Mouse (Mus musculus) kidney, adult 11 months (tissue): ENCODE measurements around the gene Gm21293.
"Not testable (repeated sequence)": the region's sequence is repeated elsewhere in the genome, so short reads cannot be mapped to it uniquely, and the experiment has no call there.

Source experiments
- DNase-seq: peaks from one replicate; pipeline ENCODE4 v3.0.0; 2022

Gene Gm21293

DNA sequence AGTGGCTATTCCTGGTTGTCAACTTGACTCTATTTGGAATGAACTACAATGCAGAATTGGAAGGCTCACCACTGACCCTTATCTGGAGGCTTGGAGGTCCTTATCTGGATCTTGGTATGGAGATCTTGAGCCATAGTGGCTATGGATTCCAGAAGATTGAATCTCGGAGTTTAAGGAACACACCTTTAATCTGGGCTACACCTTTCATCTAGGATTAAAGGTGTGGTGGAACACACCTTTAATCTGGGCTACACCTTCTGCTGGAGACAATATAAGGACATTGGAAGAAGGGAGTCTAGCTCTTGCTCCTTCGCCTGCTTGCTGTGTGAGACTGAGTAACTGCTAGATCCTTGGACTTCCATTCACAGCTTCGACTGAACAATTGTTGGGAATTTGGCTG, at the start of gene Gm21293:
TSS of gene Gm21293 (plus strand) at position 301 of the 400 bp plus-strand sequence.
- not testable (repeated sequence) for DNase-seq

DNA sequence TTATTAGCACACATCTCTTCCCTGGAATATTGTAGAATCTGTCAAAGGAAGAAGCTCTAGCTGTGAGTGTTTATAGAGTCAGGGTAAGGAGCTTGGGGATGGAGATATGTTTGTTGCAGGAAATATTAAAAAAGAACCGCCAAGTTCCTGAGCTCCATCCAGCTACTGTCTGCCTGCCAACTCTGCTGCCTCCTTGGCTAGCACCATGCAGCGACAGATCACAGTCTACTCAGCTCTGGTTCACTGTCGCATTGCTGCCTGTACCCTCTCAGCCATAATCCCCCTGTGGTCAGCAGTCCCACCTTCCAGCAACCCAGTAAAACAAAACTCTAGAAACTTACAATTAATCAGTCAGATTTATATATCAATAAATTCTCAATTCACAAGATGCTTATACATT, 32.7 kb upstream of the Gm21293 start:
- DNase-seq = no peak

DNA sequence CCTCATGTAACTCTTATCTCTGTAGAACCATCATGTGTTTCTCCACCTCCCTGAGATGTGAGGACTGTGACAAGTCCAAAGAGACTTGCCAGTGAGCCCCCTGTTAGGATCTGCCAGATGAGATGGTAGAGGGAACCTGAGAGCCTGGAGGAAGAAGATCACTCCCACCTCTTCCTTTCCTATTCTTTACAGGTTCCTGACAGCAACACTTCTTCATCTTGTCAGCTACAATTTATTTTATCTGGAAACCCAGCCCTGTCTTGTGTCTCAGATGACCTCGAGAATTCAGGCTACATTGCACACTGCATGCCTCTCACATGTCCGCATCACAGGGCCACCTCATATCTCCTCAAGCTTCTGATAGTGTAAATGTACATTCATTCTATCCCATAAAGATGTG, 24.5 kb upstream of the Gm21293 start:
- no peak for DNase-seq

DNA sequence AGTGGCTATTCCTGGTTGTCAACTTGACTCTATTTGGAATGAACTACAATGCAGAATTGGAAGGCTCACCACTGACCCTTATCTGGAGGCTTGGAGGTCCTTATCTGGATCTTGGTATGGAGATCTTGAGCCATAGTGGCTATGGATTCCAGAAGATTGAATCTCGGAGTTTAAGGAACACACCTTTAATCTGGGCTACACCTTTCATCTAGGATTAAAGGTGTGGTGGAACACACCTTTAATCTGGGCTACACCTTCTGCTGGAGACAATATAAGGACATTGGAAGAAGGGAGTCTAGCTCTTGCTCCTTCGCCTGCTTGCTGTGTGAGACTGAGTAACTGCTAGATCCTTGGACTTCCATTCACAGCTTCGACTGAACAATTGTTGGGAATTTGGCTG, 8.4 kb downstream of the Gm21293 start, which contains the start of gene Gm6763:
TSS of gene Gm6763 (plus strand) at position 301 of the 400 bp plus-strand sequence.
- not testable (repeated sequence) for DNase-seq

DNA sequence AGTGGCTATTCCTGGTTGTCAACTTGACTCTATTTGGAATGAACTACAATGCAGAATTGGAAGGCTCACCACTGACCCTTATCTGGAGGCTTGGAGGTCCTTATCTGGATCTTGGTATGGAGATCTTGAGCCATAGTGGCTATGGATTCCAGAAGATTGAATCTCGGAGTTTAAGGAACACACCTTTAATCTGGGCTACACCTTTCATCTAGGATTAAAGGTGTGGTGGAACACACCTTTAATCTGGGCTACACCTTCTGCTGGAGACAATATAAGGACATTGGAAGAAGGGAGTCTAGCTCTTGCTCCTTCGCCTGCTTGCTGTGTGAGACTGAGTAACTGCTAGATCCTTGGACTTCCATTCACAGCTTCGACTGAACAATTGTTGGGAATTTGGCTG, 16.9 kb downstream of the Gm21293 start, which contains the start of gene Gm8764:
TSS of gene Gm8764 (plus strand) at position 301 of the 400 bp plus-strand sequence.
- not testable (repeated sequence) for DNase-seq

DNA sequence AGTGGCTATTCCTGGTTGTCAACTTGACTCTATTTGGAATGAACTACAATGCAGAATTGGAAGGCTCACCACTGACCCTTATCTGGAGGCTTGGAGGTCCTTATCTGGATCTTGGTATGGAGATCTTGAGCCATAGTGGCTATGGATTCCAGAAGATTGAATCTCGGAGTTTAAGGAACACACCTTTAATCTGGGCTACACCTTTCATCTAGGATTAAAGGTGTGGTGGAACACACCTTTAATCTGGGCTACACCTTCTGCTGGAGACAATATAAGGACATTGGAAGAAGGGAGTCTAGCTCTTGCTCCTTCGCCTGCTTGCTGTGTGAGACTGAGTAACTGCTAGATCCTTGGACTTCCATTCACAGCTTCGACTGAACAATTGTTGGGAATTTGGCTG, 25.4 kb downstream of the Gm21293 start, which contains the start of gene Gm21304:
TSS of gene Gm21304 (plus strand) at position 301 of the 400 bp plus-strand sequence.
- not testable (repeated sequence) for DNase-seq

DNA sequence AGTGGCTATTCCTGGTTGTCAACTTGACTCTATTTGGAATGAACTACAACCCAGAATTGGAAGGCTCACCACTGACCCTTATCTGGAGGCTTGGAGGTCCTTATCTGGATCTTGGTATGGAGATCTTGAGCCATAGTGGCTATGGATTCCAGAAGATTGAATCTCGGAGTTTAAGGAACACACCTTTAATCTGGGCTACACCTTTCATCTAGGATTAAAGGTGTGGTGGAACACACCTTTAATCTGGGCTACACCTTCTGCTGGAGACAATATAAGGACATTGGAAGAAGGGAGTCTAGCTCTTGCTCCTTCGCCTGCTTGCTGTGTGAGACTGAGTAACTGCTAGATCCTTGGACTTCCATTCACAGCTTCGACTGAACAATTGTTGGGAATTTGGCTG, 33.9 kb downstream of the Gm21293 start, which contains the start of gene Gm21312:
TSS of gene Gm21312 (plus strand) at position 301 of the 400 bp plus-strand sequence.
- DNase-seq = not testable (repeated sequence)

DNA sequence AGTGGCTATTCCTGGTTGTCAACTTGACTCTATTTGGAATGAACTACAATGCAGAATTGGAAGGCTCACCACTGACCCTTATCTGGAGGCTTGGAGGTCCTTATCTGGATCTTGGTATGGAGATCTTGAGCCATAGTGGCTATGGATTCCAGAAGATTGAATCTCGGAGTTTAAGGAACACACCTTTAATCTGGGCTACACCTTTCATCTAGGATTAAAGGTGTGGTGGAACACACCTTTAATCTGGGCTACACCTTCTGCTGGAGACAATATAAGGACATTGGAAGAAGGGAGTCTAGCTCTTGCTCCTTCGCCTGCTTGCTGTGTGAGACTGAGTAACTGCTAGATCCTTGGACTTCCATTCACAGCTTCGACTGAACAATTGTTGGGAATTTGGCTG, 42.4 kb downstream of the Gm21293 start, which contains the start of gene Gm20765:
TSS of gene Gm20765 (plus strand) at position 301 of the 400 bp plus-strand sequence.
- not testable (repeated sequence) for DNase-seq

DNA sequence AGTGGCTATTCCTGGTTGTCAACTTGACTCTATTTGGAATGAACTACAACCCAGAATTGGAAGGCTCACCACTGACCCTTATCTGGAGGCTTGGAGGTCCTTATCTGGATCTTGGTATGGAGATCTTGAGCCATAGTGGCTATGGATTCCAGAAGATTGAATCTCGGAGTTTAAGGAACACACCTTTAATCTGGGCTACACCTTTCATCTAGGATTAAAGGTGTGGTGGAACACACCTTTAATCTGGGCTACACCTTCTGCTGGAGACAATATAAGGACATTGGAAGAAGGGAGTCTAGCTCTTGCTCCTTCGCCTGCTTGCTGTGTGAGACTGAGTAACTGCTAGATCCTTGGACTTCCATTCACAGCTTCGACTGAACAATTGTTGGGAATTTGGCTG, 51.0 kb downstream of the Gm21293 start, which contains the start of gene Gm4340:
TSS of gene Gm4340 (plus strand) at position 301 of the 400 bp plus-strand sequence.
- not testable (repeated sequence) for DNase-seq
